Mouse (Mus musculus): Measurements from ENCODE around the gene Slc29a1. TPM values are rescaled to one million over a fixed set of nuclear protein-coding genes. Genes with fewer than 3 reads are reported as not detected.
A peak's percentile ranks its signal among the peaks of the same experiment; 100 is the strongest.

Slc29a1 gene
- polyA plus RNA-seq, 1 experiment = 132 TPM

- Histone ChIP-seq H3K4me3 (ENCODE audit: low read depth, low read length) (peak overlapping the region; percentile 36), H3K27me3 (ENCODE audit: control insufficient read depth, insufficient read depth, low read length, poor library complexity, severe bottlenecking) (no peaks in the 10 kb centered on the region), H3K4me1 (ENCODE audit: control insufficient read depth, insufficient read depth, low read length) (peaks cover 3% of the 10 kb centered on the region), H3K9ac (ENCODE audit: low read depth, poor library complexity, severe bottlenecking) (peak overlapping the region; percentile 18), H3K36me3 (ENCODE audit: control insufficient read depth, insufficient read depth, low read length, poor library complexity, severe bottlenecking) (no peaks in the 10 kb centered on the region), H3K27ac (ENCODE audit: insufficient read depth, low read length) (no peak overlapping the region), H3K9me3 (replicated peaks; ENCODE audit: control insufficient read depth, insufficient read depth, low read length, poor library complexity, severe bottlenecking) (no peaks in the 10 kb centered on the region)
- TF ChIP-seq POLR2A (IDR thresholded peaks at IDR 0.05; ENCODE audit: insufficient read depth, low read length) (no peak), CTCF (IDR thresholded peaks at IDR 0.05; ENCODE audit: low read depth, low read length) (no peak), EP300 (IDR thresholded peaks at IDR 0.05; ENCODE audit: insufficient read depth, low read depth, low read length) (no peak)
Measured at GRCm38 (mm10) chr17:45544873-45545277, 54.5 kb downstream of the Slc29a1 start.

- Histone ChIP-seq H3K36me3 (ENCODE audit: control insufficient read depth, insufficient read depth, low read length, poor library complexity, severe bottlenecking) (no peaks in the 10 kb centered on the region), H3K4me3 (ENCODE audit: low read depth, low read length) (peak overlapping the region; percentile 36), H3K27ac (ENCODE audit: insufficient read depth, low read length) (peak overlapping the region; percentile 14; the same call in 1 of the 2 replicates), H3K9me3 (replicated peaks; ENCODE audit: control insufficient read depth, insufficient read depth, low read length, poor library complexity, severe bottlenecking) (no peaks in the 10 kb centered on the region), H3K9ac (ENCODE audit: low read depth, poor library complexity, severe bottlenecking) (peak overlapping the region; percentile 18), H3K27me3 (ENCODE audit: control insufficient read depth, insufficient read depth, low read length, poor library complexity, severe bottlenecking) (no peaks in the 10 kb centered on the region), H3K4me1 (ENCODE audit: control insufficient read depth, insufficient read depth, low read length) (peaks cover 3% of the 10 kb centered on the region)
- no peak for TF ChIP-seq EP300 (IDR thresholded peaks at IDR 0.05; ENCODE audit: insufficient read depth, low read depth, low read length)
- no peak for TF ChIP-seq POLR2A (IDR thresholded peaks at IDR 0.05; ENCODE audit: insufficient read depth, low read length)
- TF ChIP-seq CTCF (IDR thresholded peaks at IDR 0.05; ENCODE audit: low read depth, low read length) = no peak
Measured at GRCm38 (mm10) chr17:45544001-45544872, 55.2 kb downstream of the Slc29a1 start.

DNA sequence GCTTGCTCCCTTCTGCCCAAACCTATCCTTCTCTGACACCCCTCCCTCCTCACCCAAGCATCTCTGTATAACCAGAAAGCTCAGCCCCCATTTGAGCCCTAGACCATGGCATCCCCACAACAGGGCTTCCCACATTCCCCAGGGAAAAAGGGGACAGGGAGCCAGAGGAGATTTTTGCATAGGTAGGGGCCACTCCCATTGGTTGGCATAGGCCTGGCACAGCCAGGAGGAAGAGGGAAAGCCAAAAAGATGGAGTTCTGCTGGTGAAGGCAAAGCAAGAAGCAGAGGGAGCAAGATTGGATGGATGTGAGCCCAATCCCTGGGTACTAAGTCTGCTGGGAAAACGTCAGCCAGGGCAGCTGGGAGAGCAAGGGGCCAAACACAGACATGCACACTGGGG, 56.3 kb downstream of the Slc29a1 start:
- no peaks in the 10 kb centered on the region for H3K27me3 ChIP-seq (ENCODE audit: control insufficient read depth, insufficient read depth, low read length, poor library complexity, severe bottlenecking)
- H3K9me3 ChIP-seq (replicated peaks; ENCODE audit: control insufficient read depth, insufficient read depth, low read length, poor library complexity, severe bottlenecking) = no peaks in the 10 kb centered on the region
- no peak overlapping the region for H3K9ac ChIP-seq (ENCODE audit: low read depth, poor library complexity, severe bottlenecking)

GRCm38 (mm10) chr17:45542705-45543104, 56.7 kb downstream of the Slc29a1 start:
- Histone ChIP-seq H3K4me1 (ENCODE audit: control insufficient read depth, insufficient read depth, low read length) (peaks cover 3% of the 10 kb centered on the region), H3K4me3 (ENCODE audit: low read depth, low read length) (no peak overlapping the region), H3K9ac (ENCODE audit: low read depth, poor library complexity, severe bottlenecking) (no peak overlapping the region), H3K36me3 (ENCODE audit: control insufficient read depth, insufficient read depth, low read length, poor library complexity, severe bottlenecking) (no peaks in the 10 kb centered on the region), H3K27me3 (ENCODE audit: control insufficient read depth, insufficient read depth, low read length, poor library complexity, severe bottlenecking) (no peaks in the 10 kb centered on the region), H3K27ac (ENCODE audit: insufficient read depth, low read length) (no peak overlapping the region), H3K9me3 (replicated peaks; ENCODE audit: control insufficient read depth, insufficient read depth, low read length, poor library complexity, severe bottlenecking) (no peaks in the 10 kb centered on the region)
- TF ChIP-seq CTCF (IDR thresholded peaks at IDR 0.05; ENCODE audit: low read depth, low read length) (no peak), POLR2A (IDR thresholded peaks at IDR 0.05; ENCODE audit: insufficient read depth, low read length) (no peak), EP300 (IDR thresholded peaks at IDR 0.05; ENCODE audit: insufficient read depth, low read depth, low read length) (no peak)

More for the DNA sequence above, 56.3 kb downstream of the Slc29a1 start:
- peaks cover 3% of the 10 kb centered on the region for H3K4me1 ChIP-seq (ENCODE audit: control insufficient read depth, insufficient read depth, low read length)
- H3K36me3 ChIP-seq (ENCODE audit: control insufficient read depth, insufficient read depth, low read length, poor library complexity, severe bottlenecking) = no peaks in the 10 kb centered on the region
- H3K4me3 ChIP-seq (ENCODE audit: low read depth, low read length) = no peak overlapping the region
- H3K27ac ChIP-seq (ENCODE audit: insufficient read depth, low read length) = no peak overlapping the region
- TF ChIP-seq POLR2A (IDR thresholded peaks at IDR 0.05; ENCODE audit: insufficient read depth, low read length) (no peak), EP300 (IDR thresholded peaks at IDR 0.05; ENCODE audit: insufficient read depth, low read depth, low read length) (no peak), CTCF (IDR thresholded peaks at IDR 0.05; ENCODE audit: low read depth, low read length) (no peak)

- Histone ChIP-seq H3K4me3 (ENCODE audit: low read depth, low read length) (no peak overlapping the region), H3K9me3 (replicated peaks; ENCODE audit: control insufficient read depth, insufficient read depth, low read length, poor library complexity, severe bottlenecking) (no peaks in the 10 kb centered on the region), H3K36me3 (ENCODE audit: control insufficient read depth, insufficient read depth, low read length, poor library complexity, severe bottlenecking) (no peaks in the 10 kb centered on the region), H3K27ac (ENCODE audit: insufficient read depth, low read length) (no peak overlapping the region), H3K4me1 (ENCODE audit: control insufficient read depth, insufficient read depth, low read length) (peaks cover 3% of the 10 kb centered on the region), H3K27me3 (ENCODE audit: control insufficient read depth, insufficient read depth, low read length, poor library complexity, severe bottlenecking) (no peaks in the 10 kb centered on the region), H3K9ac (ENCODE audit: low read depth, poor library complexity, severe bottlenecking) (no peak overlapping the region)
- TF ChIP-seq EP300 (IDR thresholded peaks at IDR 0.05; ENCODE audit: insufficient read depth, low read depth, low read length) = no peak
Measured at GRCm38 (mm10) chr17:45542129-45542528, 57.3 kb downstream of the Slc29a1 start.

DNA sequence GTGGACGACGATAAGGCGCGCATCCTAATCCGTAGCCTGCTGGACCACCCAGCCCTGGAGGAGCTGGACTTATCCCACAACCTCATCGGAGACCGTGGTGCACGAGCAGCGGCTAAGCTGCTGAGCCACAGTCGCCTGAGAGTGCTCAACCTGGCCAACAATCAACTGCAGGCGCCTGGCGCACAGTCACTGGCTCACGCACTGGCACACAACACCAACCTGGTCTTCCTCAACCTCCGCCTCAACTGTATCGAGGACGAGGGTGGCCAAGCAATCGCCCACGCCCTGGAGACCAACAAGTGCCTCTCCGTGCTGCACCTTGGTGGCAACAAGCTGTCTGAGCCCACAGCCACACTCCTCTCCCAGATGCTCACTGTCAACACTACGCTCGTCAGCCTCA, 59.7 kb downstream of the Slc29a1 start:
- H3K9me3 ChIP-seq (replicated peaks; ENCODE audit: control insufficient read depth, insufficient read depth, low read length, poor library complexity, severe bottlenecking) = no peaks in the 10 kb centered on the region
- H3K9ac ChIP-seq (ENCODE audit: low read depth, poor library complexity, severe bottlenecking) = no peak overlapping the region
- H3K4me1 ChIP-seq (ENCODE audit: control insufficient read depth, insufficient read depth, low read length) = peaks cover 3% of the 10 kb centered on the region
- TF ChIP-seq CTCF (IDR thresholded peaks at IDR 0.05; ENCODE audit: low read depth, low read length) (no peak), EP300 (IDR thresholded peaks at IDR 0.05; ENCODE audit: insufficient read depth, low read depth, low read length) (no peak), POLR2A (IDR thresholded peaks at IDR 0.05; ENCODE audit: insufficient read depth, low read length) (no peak)
- H3K36me3 ChIP-seq (ENCODE audit: control insufficient read depth, insufficient read depth, low read length, poor library complexity, severe bottlenecking) = no peaks in the 10 kb centered on the region
- no peak overlapping the region for H3K27ac ChIP-seq (ENCODE audit: insufficient read depth, low read length)
- H3K27me3 ChIP-seq (ENCODE audit: control insufficient read depth, insufficient read depth, low read length, poor library complexity, severe bottlenecking) = no peaks in the 10 kb centered on the region
- H3K4me3 ChIP-seq (ENCODE audit: low read depth, low read length) = peak overlapping the region; percentile 34

All from ES-Bruce4 (cell line).